Mouse (Mus musculus): ENCODE measurements around the gene Psmb8.
"Not testable (repeated sequence)": the region's sequence is repeated elsewhere in the genome, so short reads cannot be mapped to it uniquely, and the experiment has no call there.

Gene Psmb8

DNA sequence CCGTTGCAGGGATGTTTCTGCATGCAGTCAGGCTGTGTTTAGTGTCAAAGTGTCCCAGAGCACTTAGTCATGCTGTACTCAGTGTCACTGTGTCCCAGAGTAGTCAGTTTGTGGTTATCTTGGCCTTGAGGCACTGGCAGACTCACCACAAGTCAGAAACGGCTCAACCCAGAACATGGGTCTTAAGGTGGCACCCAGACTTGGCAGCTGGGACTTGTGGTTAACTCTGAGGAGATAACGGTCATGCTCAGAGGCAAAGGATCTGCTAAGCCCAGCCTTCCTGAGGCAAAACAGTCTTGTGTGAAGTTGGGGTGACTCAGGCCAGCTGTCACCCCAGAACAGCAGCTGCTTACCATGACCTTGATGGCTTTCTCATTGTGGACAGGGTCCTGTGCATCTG is 13.1 kb downstream of the Psmb8 start:
- in situ Hi-C loops (cut with MseI, MboI), result no loop called here

DNA sequence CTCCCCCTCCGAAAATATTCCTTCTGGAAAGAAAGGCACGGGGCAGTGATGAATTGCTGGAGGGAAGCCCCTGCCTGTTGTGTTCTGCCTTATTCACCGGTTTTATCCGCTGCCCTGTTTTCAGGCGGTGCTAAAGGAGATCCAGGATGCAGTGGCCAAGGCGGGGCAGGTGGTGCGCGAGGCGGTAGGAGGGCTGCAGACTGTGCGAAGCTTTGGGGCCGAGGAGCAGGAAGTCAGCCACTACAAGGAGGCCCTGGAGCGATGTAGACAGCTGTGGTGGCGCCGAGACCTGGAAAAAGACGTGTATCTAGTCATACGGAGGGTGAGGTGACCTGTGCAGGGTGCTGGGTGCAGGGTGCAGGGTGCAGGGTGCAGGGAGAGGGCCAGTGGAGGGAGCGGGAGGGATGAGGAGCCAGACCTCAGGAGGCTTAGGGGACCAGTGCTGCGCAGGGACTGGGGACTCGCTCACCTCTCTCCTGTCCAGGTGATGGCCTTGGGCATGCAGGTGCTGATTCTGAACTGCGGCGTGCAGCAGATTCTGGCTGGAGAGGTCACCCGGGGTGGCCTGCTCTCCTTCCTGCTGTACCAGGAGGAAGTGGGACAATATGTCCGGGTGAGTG is 14.3 kb downstream of the Psmb8 start:
- in situ Hi-C loops (cut with MseI, MboI), result no loop called here

GRCm38 (mm10) chr17:34213936-34214335 is 16.4 kb downstream of the Psmb8 start:
- in situ Hi-C loops (cut with MseI, MboI), result no loop called here

DNA sequence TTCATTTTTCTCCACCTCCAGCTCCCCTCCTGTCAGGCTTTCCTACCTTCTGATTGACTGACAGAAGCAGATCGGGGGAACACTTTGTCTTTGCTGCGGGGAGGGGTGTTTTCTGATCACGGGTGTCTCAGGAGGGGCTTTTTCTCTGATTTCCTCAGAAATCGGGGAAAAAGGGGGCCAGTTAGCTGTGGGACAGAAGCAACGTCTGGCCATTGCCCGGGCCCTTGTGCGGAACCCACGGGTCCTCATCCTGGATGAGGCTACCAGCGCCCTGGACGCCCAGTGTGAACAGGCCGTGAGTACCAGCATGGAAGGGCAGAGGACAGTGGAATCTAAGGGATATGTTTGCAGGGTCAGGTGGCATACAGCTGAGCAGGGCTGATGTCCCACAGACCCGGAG is 17.7 kb downstream of the Psmb8 start:
- in situ Hi-C loops (cut with MseI, MboI), result no loop called here

DNA sequence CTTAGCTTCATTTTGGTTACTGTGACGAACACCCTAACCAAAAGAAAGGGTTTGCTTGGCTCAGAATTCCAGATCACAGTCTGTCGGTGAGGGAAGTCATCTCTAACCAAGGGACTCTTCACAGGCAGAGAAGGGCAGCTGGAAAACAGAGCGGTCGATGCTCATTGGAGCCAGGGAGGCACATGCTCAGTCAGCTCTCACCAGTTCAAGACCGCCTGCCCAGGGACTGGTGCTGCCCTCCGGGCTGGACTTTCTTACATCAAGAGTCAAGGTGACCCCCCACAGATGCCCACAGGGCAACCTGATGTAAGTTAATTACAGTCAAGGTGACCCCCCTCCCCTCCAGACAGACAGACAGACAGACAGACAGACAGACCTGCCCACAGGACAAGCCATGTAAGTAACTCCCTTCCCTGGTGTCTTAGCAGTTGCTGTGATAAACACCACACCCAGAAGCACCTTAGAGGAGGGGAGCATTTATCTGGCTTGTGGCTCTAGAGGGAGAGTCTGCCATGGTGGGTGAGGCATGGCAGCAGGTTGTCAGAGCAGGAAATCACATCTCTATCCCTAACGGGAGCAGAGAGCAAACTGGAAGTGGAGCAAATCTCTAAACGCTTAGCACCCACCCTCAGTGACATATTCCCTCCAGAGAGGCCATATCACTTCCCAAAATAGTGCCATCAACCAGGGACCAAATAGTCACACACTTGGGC is 19.9 kb downstream of the Psmb8 start:
- in situ Hi-C loops (cut with MseI, MboI), result no loop called here

- in situ Hi-C loops (cut with MseI, MboI), result no loop called here
These were observed 20.5 kb downstream of the Psmb8 start for GRCm38 (mm10) chr17:34217986-34218385.

DNA sequence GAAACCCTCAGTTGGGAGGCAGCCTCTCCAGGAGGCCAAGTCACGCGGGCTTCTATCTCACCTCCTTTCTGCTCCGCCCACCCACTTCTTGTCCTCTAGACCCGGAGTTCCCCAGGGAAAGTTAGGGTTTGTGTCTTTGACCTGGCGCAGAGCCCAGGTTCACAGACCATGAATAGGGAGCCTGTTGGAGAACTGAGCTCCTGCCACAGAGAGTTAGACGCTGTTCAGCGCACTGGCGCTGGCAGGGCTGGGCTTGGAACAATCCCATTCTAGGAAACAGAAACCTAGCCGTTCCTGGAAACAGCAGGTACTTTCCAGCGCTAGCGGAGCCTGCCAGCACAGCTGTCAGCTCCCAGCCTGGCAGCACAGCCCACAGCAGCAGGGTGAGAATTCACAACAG is 21.2 kb downstream of the Psmb8 start:
- in situ Hi-C loops (cut with MseI, MboI), result no loop called here

DNA sequence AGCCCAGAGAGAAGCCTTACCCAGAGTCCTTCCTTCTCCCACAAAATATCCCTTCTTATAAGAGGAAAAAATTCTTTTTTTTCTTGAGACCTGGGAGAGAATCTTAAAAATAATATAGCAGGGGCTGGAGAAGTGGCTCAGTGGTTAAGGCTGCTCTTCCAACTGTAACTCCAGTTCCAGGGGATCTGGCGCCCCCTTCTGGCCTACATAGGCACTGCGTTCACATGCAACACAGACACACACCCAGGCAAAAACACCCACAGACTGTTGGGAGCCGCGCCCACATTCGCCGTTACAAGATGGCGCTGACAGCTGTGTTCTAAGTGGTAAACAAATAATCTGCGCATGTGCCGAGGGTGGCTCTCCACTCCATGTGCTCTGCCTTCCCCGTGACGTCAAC is 21.6 kb downstream of the Psmb8 start:
- in situ Hi-C loops (cut with MseI, MboI), result not testable (repeated sequence)

DNA sequence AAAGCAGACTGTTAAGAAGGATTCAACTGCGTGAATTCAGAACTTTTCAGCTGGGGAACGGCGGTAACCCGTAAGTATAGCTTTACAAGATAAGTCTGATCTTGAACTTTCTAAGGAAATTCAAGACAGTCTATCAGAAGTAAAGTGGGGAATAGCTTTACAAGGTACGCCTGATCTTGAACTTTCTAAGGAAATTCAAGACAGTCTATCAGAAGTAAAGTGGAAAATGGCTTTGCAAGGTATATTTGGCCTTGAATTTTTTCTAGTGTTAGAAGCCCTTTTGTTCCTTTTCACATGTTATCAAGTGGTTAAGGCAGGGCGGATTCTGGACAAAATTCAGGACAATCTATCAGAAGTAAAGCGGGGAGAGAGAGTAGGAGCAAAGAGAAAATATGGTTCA is 22.3 kb downstream of the Psmb8 start:
- in situ Hi-C loops (cut with MseI, MboI), result not testable (repeated sequence)

DNA sequence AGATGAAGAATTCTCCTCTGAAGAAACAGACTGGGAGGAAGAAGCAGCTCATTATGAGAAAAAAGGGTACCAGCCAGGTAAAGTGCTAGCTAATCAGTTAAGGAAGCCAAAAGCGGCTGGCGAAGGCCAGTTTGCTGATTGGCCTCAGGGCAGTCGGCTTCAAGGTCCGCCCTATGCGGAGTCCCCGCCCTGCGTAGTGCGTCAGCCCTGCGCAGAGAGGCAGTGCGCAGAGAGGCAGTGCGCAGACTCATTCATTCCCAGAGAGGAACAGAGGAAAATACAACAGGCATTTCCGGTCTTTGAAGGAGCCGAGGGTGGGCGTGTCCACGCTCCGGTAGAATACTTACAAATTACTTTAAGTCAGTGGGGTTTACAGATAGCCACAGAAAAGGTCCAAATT is 22.9 kb downstream of the Psmb8 start:
- in situ Hi-C loops (cut with MseI, MboI), result not testable (repeated sequence)

DNA sequence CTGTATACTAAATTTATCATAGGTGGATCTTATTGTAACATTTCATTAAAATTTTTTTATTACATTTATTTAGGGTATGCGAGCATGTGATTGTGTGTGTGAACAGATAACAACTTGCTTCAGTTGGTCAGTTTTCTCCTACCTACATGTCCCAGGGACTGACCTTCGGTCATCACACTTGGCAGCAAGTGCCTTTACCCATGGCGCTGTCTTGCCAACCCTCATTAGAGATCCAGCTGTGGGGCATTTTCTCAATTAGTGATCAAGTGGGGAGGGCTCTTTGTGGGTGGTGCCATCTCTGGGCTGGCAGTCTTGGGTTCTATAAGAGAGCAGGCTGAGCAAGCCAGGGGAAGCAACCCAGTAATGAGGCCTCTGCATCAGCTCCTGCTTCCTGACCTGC is 27.3 kb downstream of the Psmb8 start:
- in situ Hi-C loops (cut with MseI, MboI), result no loop called here

GRCm38 (mm10) chr17:34225426-34225825 is 27.9 kb downstream of the Psmb8 start:
- in situ Hi-C loops (cut with MseI, MboI), result no loop called here

DNA sequence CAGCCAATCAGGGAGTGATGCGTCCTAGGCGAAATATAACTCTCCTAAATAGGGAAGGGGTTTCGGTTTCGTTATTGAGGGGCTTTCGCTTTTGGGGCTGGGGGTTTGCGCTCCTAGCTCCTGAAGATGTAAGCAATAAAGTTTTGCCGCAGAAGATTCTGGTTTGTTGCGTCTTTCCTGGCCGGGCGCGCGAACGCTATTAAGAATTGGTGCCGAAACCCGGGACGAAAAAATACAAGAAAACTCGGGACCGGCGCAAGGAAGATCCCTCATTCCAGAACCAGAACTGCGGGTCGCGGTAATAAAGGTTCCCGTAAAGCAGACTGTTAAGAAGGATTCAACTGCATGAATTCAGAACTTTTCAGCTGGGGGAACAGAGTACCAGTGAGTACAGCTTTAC is 28.4 kb downstream of the Psmb8 start:
- in situ Hi-C loops (cut with MseI, MboI), result not testable (repeated sequence)

DNA sequence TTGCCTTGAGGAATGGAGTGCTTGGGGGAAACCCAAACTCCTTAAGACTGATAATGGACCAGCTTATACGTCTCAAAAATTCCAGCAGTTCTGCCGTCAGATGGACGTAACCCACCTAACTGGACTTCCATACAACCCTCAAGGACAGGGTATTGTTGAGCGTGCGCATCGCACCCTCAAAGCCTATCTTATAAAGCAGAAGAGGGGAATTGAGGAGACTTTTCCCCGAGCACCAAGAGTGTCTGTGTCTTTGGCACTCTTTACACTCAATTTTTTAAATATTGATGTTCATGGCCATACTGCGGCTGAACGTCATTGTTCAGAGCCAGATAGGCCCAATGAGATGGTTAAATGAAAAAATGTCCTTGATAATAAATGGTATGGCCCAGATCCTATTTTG is 33.5 kb downstream of the Psmb8 start:
- in situ Hi-C loops (cut with MseI, MboI), result loop anchor here in 1 of 2 experiments (10.0 kb wide), 1 partner anchor 156 kb away; no protein-coding TSS in a partner anchor

DNA sequence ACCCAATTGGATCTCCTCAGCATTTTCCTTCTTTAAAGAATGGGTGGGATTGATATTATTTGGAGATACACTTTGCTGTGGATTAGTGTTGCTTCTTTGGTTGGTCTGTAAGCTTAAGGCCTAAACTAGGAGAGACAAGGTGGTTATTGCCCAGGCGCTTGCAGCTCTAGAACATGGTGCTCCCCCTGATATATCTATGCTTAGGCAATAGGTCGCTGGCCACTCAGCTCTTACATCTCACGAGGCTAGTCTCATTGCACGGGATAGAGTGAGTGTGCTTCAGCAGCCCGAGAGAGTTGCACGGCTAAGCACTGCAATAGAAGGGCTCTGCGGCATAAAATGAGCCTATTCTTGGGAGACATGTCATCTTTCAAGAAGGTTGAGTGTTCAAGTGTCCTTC is 34.5 kb downstream of the Psmb8 start:
- in situ Hi-C loops (cut with MseI, MboI), result loop anchor here in 1 of 2 experiments (10.0 kb wide), 1 partner anchor 157 kb away; no protein-coding TSS in a partner anchor

DNA sequence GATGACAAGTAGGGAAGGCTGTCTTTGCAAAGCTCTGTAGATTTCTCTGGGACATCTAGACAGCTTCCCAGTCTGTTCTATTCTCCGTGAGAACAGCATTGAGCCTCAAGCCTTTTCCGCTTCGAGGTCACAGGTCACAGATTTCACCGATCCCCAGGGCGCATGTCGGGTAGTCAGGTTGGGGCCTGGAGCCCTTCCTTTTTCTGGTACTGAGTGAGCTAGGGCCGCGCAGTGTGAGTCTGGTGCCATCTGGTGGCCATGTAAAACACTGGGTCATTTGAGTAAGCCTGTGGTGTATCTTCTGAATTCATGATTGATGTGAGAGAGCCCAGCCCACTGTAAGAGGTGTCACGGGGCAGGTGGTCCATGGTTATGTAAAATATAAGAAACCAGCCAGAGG is 37.4 kb downstream of the Psmb8 start:
- in situ Hi-C loops (cut with MseI, MboI), result loop anchor here in 1 of 2 experiments (5.0 to 10.0 kb wide), 2 partner anchors 68 to 160 kb away; no protein-coding TSS in a partner anchor

DNA sequence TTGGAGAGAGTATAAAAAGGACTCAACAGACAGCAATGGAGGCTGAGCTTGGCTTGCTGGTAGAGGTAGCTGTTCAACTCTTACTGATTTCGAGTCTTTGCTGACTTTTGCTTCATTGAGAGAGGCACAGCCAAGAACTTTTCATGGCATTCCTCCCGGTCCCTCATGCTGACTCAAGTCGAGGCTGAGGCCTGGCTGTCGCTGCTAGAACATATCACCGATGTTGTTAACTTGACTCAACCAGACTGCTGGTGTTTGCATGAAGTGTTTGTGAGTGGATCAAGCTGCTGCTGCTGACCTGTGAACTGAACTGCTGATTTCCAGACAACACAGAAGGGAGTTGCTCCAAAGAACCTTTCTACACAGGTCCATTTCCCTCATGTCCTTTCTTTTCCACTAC is 39.2 kb downstream of the Psmb8 start:
- in situ Hi-C loops (cut with MseI, MboI), result loop anchor here in 1 of 2 experiments (5.0 to 10.0 kb wide), 2 partner anchors 69 to 162 kb away; no protein-coding TSS in a partner anchor

GRCm38 (mm10) chr17:34237741-34238140 is 40.2 kb downstream of the Psmb8 start:
- in situ Hi-C loops (cut with MseI, MboI), result loop anchor here in 1 of 2 experiments (5.0 to 10.0 kb wide), 2 partner anchors 70 to 163 kb away; no protein-coding TSS in a partner anchor

DNA sequence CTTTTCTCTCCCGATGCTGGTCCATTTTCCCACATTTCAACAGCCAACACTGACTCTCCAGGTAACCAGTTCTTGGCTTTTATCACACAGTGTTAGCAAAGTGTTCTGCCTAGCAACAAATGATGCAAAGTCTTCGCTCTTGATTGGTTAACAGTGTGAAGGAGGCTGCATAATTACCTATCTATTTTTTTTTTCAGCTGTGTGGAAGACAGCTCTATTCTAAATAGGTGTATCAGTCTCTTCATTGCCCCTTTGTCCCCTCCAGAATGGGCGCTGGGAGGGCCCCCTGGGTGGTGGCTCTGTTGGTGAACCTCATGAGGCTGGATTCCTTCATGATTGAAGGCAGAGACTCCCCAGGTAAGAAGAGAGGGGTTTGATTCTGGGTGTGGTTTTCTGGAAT is 41.2 kb downstream of the Psmb8 start, which contains the start of gene H2-Ob:
Gene H2-Ob, plus strand, starts transcription at position 198 of the 400 bp plus-strand sequence.
- in situ Hi-C loops (cut with MseI, MboI), result loop anchor here in 1 of 2 experiments (5.0 to 10.0 kb wide), 2 partner anchors 71 to 164 kb away; no protein-coding TSS in a partner anchor

DNA sequence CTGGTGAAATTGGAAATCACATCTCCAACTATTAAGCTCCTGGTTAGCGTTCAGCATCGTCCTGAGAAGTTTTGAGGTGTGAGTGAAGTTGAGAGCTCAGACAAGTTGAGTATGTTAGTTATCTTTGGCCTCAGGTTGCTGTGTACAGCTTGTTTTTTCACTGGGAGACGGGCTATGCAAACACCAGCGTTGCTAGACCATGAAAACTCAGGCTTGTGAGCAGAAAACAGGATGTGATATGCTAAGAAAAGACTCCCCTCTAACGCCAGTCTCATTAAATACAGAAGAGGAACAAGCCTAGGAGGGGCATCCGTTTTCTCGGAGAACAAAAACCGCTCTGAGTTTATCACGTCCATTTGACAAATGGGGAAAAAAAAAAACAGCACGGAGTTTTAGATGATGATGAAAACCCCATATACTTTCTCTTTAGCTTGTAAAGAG is 42.1 kb downstream of the Psmb8 start:
- in situ Hi-C loops (cut with MseI, MboI), result loop anchor here (5.0 to 10.0 kb wide), 3 partner anchors 67 to 165 kb away; no protein-coding TSS in a partner anchor

GRCm38 (mm10) chr17:34240366-34240765 is 42.8 kb downstream of the Psmb8 start:
- in situ Hi-C loops (cut with MseI, MboI), result loop anchor here in 1 of 2 experiments (5.0 kb wide), 1 partner anchor 68 kb away; no protein-coding TSS in a partner anchor

DNA sequence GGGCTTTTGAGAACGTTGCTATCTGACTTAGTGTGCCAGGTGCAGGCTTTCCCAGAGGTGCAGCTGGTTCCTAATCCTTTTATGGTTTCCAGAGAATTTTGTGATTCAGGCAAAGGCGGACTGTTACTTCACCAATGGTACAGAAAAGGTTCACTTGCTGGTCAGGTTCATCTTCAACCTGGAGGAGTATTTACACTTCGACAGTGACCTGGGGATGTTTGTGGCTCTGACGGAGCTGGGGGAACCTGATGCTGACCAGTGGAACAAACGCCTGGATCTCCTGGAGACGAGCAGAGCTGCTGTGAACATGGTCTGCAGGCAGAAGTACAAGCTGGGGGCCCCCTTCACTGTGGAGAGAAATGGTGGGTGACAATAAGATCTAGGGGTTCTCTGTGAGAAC is 43.4 kb downstream of the Psmb8 start:
- in situ Hi-C loops (cut with MseI, MboI), result loop anchor here in 1 of 2 experiments (5.0 kb wide), 1 partner anchor 69 kb away; no protein-coding TSS in a partner anchor
